Mouse (Mus musculus) hindbrain, embryonic 16.5 days (tissue): ENCODE results near the gene Atp8a2. TPM values are rescaled to one million over a fixed set of nuclear protein-coding genes. Genes with fewer than 3 reads are reported as not detected.

ENCODE experiments used
- ATAC-seq: fragments of 200-750 bp; cut with Nextera tagmentation; 2 replicates; pipeline ENCODE4 v1.8.0; 2017; ENCODE audit warnings: moderate TSS enrichment, moderate library complexity
- H3K27ac ChIP-seq: fragments of 300-500 bp; sonication (generic); 2 replicates; pipeline ENCODE4 v1.5.1; 2014; ENCODE audit warnings: low read depth, mild to moderate bottlenecking, control low read depth, low read length, moderate library complexity
- H3K27me3 ChIP-seq: fragments of 300-500 bp; sonication (generic); replicated peaks from 2 replicates; pipeline ENCODE4 v1.6.1; 2014; ENCODE audit warnings: low read length; ENCODE audit not compliant: control insufficient read depth, insufficient read depth
- H3K36me3 ChIP-seq: fragments of 300-500 bp; sonication (generic); 2 replicates; pipeline ENCODE4 v1.6.1; 2014; ENCODE audit warnings: mild to moderate bottlenecking, low read length, moderate library complexity, mixed read lengths; ENCODE audit not compliant: control insufficient read depth, insufficient read depth
- H3K4me1 ChIP-seq: fragments of 300-500 bp; sonication (generic); 2 replicates; pipeline ENCODE4 v1.6.1; 2014; ENCODE audit warnings: low read depth, low read length; ENCODE audit not compliant: control insufficient read depth, insufficient read depth
- H3K4me2 ChIP-seq: fragments of 300-500 bp; sonication (generic); 2 replicates; pipeline ENCODE4 v1.6.1; 2014; ENCODE audit warnings: mild to moderate bottlenecking, low read length, control low read depth, moderate library complexity
- H3K4me3 ChIP-seq: fragments of 300-500 bp; sonication (generic); 2 replicates; pipeline ENCODE4 v1.5.1; 2014; ENCODE audit warnings: mild to moderate bottlenecking, low read length, control low read depth, moderate library complexity
- H3K9ac ChIP-seq: fragments of 300-500 bp; sonication (generic); 2 replicates; pipeline ENCODE4 v1.6.1; 2014; ENCODE audit warnings: low read depth, mild to moderate bottlenecking, control low read depth, low read length, moderate library complexity
- H3K9me3 ChIP-seq: fragments of 300-500 bp; sonication (generic); 2 replicates; pipeline ENCODE4 v1.6.1; 2014; ENCODE audit warnings: mild to moderate bottlenecking, low read length, moderate library complexity; ENCODE audit not compliant: control insufficient read depth
- WGBS: fragments of 180-500 bp; shearing (Covaris S2); extraction: QIAGEN DNeasy Blood & Tissue Kit; methylation state at CpG from one replicate; pipeline ENCODE4 v1.1.7; 2014; 5-methylcytosine and 5-hydroxymethylcytosine counted together
- polyA plus RNA-seq: library from polyadenylated mRNA; unstranded; fragments of >200 nt; fragmentation: Nextera tagmentation; extraction: Ambion mirVana; gene quantifications from 2 replicates; pipeline ENCODE4 v1.2.1, GENCODE M21; 2015

The Atp8a2 gene
- polyA plus RNA-seq, 1 experiment from 2014 or later = 44.2 TPM

GRCm38 (mm10) chr14:59633988-59634387 is 563.0 kb downstream of the Atp8a2 start:
- WGBS = 77% methylated on average over 9 of the region's 9 CpGs
- Histone ChIP-seq H3K9ac (no peak overlapping the region), H3K4me3 (no peak overlapping the region), H3K27me3 (no peaks in the 10 kb centered on the region), H3K9me3 (no peaks in the 10 kb centered on the region), H3K4me1 (no peaks in the 10 kb centered on the region), H3K27ac (no peak overlapping the region), H3K4me2 (no peak overlapping the region), H3K36me3 (peaks cover 4% of the 10 kb centered on the region)
- no peak for ATAC-seq

GRCm38 (mm10) chr14:59633295-59633898 is 563.6 kb downstream of the Atp8a2 start:
- H3K4me2 ChIP-seq = no peak overlapping the region
- no peak for ATAC-seq
- peaks cover 4% of the 10 kb centered on the region for H3K36me3 ChIP-seq
- H3K27me3 ChIP-seq = no peaks in the 10 kb centered on the region
- no peak overlapping the region for H3K27ac ChIP-seq
- no peaks in the 10 kb centered on the region for H3K9me3 ChIP-seq
- H3K9ac ChIP-seq = no peak overlapping the region
- 83% methylated on average over 5 of the region's 5 CpGs for WGBS
- no peaks in the 10 kb centered on the region for H3K4me1 ChIP-seq
- H3K4me3 ChIP-seq = no peak overlapping the region

GRCm38 (mm10) chr14:59632067-59632466 is 564.9 kb downstream of the Atp8a2 start:
- no peak overlapping the region for H3K4me3 ChIP-seq
- H3K4me2 ChIP-seq = no peak overlapping the region
- no peak overlapping the region for H3K9ac ChIP-seq
- H3K36me3 ChIP-seq = peaks cover 4% of the 10 kb centered on the region
- no peak for ATAC-seq
- H3K27me3 ChIP-seq = no peaks in the 10 kb centered on the region
- H3K9me3 ChIP-seq = no peaks in the 10 kb centered on the region
- WGBS = 93% methylated on average over 6 of the region's 6 CpGs
- no peak overlapping the region for H3K27ac ChIP-seq
- H3K4me1 ChIP-seq = peaks cover 9% of the 10 kb centered on the region

GRCm38 (mm10) chr14:59630096-59630495 is 566.9 kb downstream of the Atp8a2 start:
- no peak for ATAC-seq
- Histone ChIP-seq H3K9me3 (no peaks in the 10 kb centered on the region), H3K4me1 (peaks cover 21% of the 10 kb centered on the region), H3K9ac (no peak overlapping the region), H3K36me3 (peaks cover 4% of the 10 kb centered on the region), H3K4me2 (no peak overlapping the region), H3K4me3 (no peak overlapping the region), H3K27me3 (no peaks in the 10 kb centered on the region), H3K27ac (no peak overlapping the region)
- WGBS = 83% methylated on average over 9 of the region's 9 CpGs

- no peaks in the 10 kb centered on the region for H3K9me3 ChIP-seq
- no peak overlapping the region for H3K4me2 ChIP-seq
- H3K9ac ChIP-seq = no peak overlapping the region
- no peak for ATAC-seq
- WGBS = 88% methylated on average over 15 of the region's 15 CpGs
- no peak overlapping the region for H3K27ac ChIP-seq
- no peak overlapping the region for H3K4me3 ChIP-seq
- H3K4me1 ChIP-seq = peaks cover 21% of the 10 kb centered on the region
- peaks cover 4% of the 10 kb centered on the region for H3K36me3 ChIP-seq
- no peaks in the 10 kb centered on the region for H3K27me3 ChIP-seq
Measured at GRCm38 (mm10) chr14:59629308-59629707, 567.7 kb downstream of the Atp8a2 start.

- 0 out of 2 replicates have a peak overlapping the region, but pooled peaks have one; percentile 16 for H3K9ac ChIP-seq
Measured at GRCm38 (mm10) chr14:59627823-59628222, 569.2 kb downstream of the Atp8a2 start.

GRCm38 (mm10) chr14:59627142-59627680 is 569.8 kb downstream of the Atp8a2 start:
- ATAC-seq = no peak
- H3K4me3 ChIP-seq = peak overlapping the region; percentile 68
- peaks cover 21% of the 10 kb centered on the region for H3K4me1 ChIP-seq
- WGBS = 28% methylated on average over 9 of the region's 9 CpGs
- no peaks in the 10 kb centered on the region for H3K9me3 ChIP-seq
- peaks cover 9% of the 10 kb centered on the region for H3K27me3 ChIP-seq
- no peak overlapping the region for H3K9ac ChIP-seq
- H3K36me3 ChIP-seq = peaks cover 4% of the 10 kb centered on the region
- no peak overlapping the region for H3K27ac ChIP-seq
- peak overlapping the region; percentile 85 for H3K4me2 ChIP-seq

More at GRCm38 (mm10) chr14:59627823-59628222, 569.2 kb downstream of the Atp8a2 start:
- Histone ChIP-seq H3K4me2 (peak overlapping the region; percentile 85), H3K4me3 (peak overlapping the region; percentile 68), H3K4me1 (peaks cover 21% of the 10 kb centered on the region), H3K27me3 (peaks cover 6% of the 10 kb centered on the region; the same call in 1 of the 2 replicates), H3K9me3 (no peaks in the 10 kb centered on the region), H3K27ac (no peak overlapping the region), H3K36me3 (peaks cover 4% of the 10 kb centered on the region)
- peak; percentile 41 for ATAC-seq
- 32% methylated on average over 7 of the region's 7 CpGs for WGBS

GRCm38 (mm10) chr14:59626711-59627110 is 570.3 kb downstream of the Atp8a2 start:
- H3K36me3 ChIP-seq = peaks cover 4% of the 10 kb centered on the region
- peak overlapping the region; percentile 72 for H3K9ac ChIP-seq
- WGBS = 28% methylated on average over 8 of the region's 8 CpGs
- peak overlapping the region; percentile 85 for H3K4me2 ChIP-seq
- peaks cover 21% of the 10 kb centered on the region for H3K4me1 ChIP-seq
- peaks cover 10% of the 10 kb centered on the region for H3K27me3 ChIP-seq
- no peaks in the 10 kb centered on the region for H3K9me3 ChIP-seq
- ATAC-seq = no peak
- H3K27ac ChIP-seq = no peak overlapping the region
- peak overlapping the region; percentile 68 for H3K4me3 ChIP-seq

- ATAC-seq = peak; percentile 45
- under 1% methylated on average over 48 of the region's 51 CpGs for WGBS
- Histone ChIP-seq H3K27ac (peak overlapping the region; percentile 70), H3K36me3 (peaks cover 4% of the 10 kb centered on the region), H3K27me3 (peaks cover 10% of the 10 kb centered on the region), H3K4me1 (peaks cover 21% of the 10 kb centered on the region), H3K4me2 (peak overlapping the region; percentile 85), H3K4me3 (peak overlapping the region; percentile 68), H3K9me3 (no peaks in the 10 kb centered on the region), H3K9ac (peak overlapping the region; percentile 72)
Measured at GRCm38 (mm10) chr14:59625806-59626364, 571.1 kb downstream of the Atp8a2 start.
